Mouse (Mus musculus) MEL (cell line): ENCODE data around the gene Mtx1. TPM values are rescaled to one million over a fixed set of nuclear protein-coding genes. Genes with fewer than 3 reads are reported as not detected.
A peak's percentile ranks its signal among the peaks of the same experiment; 100 is the strongest.

Source experiments
- DNase-seq: peaks from one replicate; pipeline ENCODE4 v3.0.0; 2011; ENCODE audit warnings: low read depth, low spot score
- H3K27ac ChIP-seq: 2 replicates; pipeline ENCODE4 v1.5.1; 2012; ENCODE audit warnings: low read depth, mild to moderate bottlenecking, control low read depth, low read length, moderate library complexity; ENCODE audit not compliant: control insufficient read depth
- H3K27me3 ChIP-seq, 2 experiments: fragments of 150-350 bp in 1 of 2; sonication (generic) in 1 of 2; 2 replicates each; pipeline ENCODE4 v1.6.1; 2012; ENCODE audit warnings: low read length in 2 of 2, mild to moderate bottlenecking in 2 of 2, improper control_type of control experiment in 1 of 2, moderate library complexity in 1 of 2; ENCODE audit not compliant: insufficient read depth in 2 of 2, control insufficient read depth in 1 of 2
- H3K36me3 ChIP-seq, 2 experiments: 2 replicates each; pipeline ENCODE4 v1.6.1; 2012 to 2014; ENCODE audit warnings: low read length in 2 of 2, improper control_type of control experiment in 1 of 2, inconsistent platforms in 1 of 2, mild to moderate bottlenecking in 1 of 2; ENCODE audit not compliant: insufficient read depth in 2 of 2, control insufficient read depth in 1 of 2
- H3K4me1 ChIP-seq, 2 experiments: fragments of 150-350 bp in 1 of 2; sonication (generic) in 1 of 2; 2 replicates each; pipeline ENCODE4 v1.6.1; 2012; ENCODE audit warnings: low read length in 2 of 2, improper control_type of control experiment in 1 of 2, mild to moderate bottlenecking in 1 of 2; ENCODE audit not compliant: insufficient read depth in 2 of 2, control insufficient read depth in 1 of 2
- H3K4me3 ChIP-seq, 2 experiments: fragments of 150-350 bp in 1 of 2; sonication (generic) in 1 of 2; 2 replicates each; pipeline ENCODE4 v1.5.1; 2012; ENCODE audit warnings: low read depth in 2 of 2, low read length in 2 of 2, mild to moderate bottlenecking in 2 of 2, moderate library complexity in 2 of 2, control low read depth in 1 of 2, improper control_type of control experiment in 1 of 2; ENCODE audit not compliant: control insufficient read depth in 1 of 2, insufficient read depth in 1 of 2
- H3K79me2 ChIP-seq: 2 replicates; pipeline ENCODE4 v1.6.1; 2012; ENCODE audit warnings: mild to moderate bottlenecking, low read length, moderate library complexity; ENCODE audit not compliant: control insufficient read depth, poor library complexity, insufficient read depth
- H3K9ac ChIP-seq: 2 replicates; pipeline ENCODE4 v1.6.1; 2012; ENCODE audit warnings: low read depth, mild to moderate bottlenecking, control low read depth, low read length, moderate library complexity; ENCODE audit not compliant: control insufficient read depth, poor library complexity, severe bottlenecking
- H3K9me3 ChIP-seq: fragments of 150-350 bp; sonication (generic); replicated peaks from 2 replicates; pipeline ENCODE4 v1.6.1; 2012; ENCODE audit warnings: mild to moderate bottlenecking, low read length, improper control_type of control experiment, moderate library complexity; ENCODE audit not compliant: insufficient read depth
- BHLHE40 ChIP-seq: IDR thresholded peaks from 2 replicates; pipeline ENCODE4 v1.6.1; 2012; ENCODE audit warnings: low read depth, mild to moderate bottlenecking, inconsistent platforms, low read length, improper control_type of control experiment, borderline replicate concordance
- CTCF ChIP-seq, 3 experiments: IDR thresholded peaks in 2 of 3; conservative IDR thresholded peaks in 1 of 3; 2 replicates each; pipeline ENCODE4 v1.5.1; 2011 to 2012; ENCODE audit warnings: low read length in 3 of 3, low read depth in 2 of 3, mild to moderate bottlenecking in 2 of 3, improper control_type of control experiment in 1 of 3, inconsistent platforms in 1 of 3, mixed read lengths in 1 of 3, moderate library complexity in 1 of 3; ENCODE audit not compliant: control insufficient read depth in 1 of 3, insufficient read depth in 1 of 3, poor library complexity in 1 of 3, severe bottlenecking in 1 of 3
- ELF1 ChIP-seq: IDR thresholded peaks from 2 replicates; pipeline ENCODE4 v1.6.1; 2014; ENCODE audit warnings: low read depth, mild to moderate bottlenecking, inconsistent platforms, low read length, improper control_type of control experiment, moderate library complexity
- EP300 ChIP-seq, 2 experiments: IDR thresholded peaks; 2 replicates each; pipeline ENCODE4 v1.6.1; 2011; ENCODE audit warnings: improper control_type of control experiment in 2 of 2, low read length in 2 of 2, low read depth in 1 of 2, mild to moderate bottlenecking in 1 of 2
- ETS1 ChIP-seq: IDR thresholded peaks from 2 replicates; pipeline ENCODE4 v1.6.1; 2012; ENCODE audit warnings: low read depth, mild to moderate bottlenecking, inconsistent platforms, low read length, improper control_type of control experiment, moderate library complexity
- GATA1 ChIP-seq: IDR thresholded peaks from 2 replicates; pipeline ENCODE4 v1.6.1; 2011; ENCODE audit warnings: low read depth, low read length, improper control_type of control experiment
- MAX ChIP-seq: IDR thresholded peaks from 2 replicates; pipeline ENCODE4 v1.6.1; 2011; ENCODE audit warnings: low read length, improper control_type of control experiment
- MAZ ChIP-seq: IDR thresholded peaks from 2 replicates; pipeline ENCODE4 v1.6.1; 2012; ENCODE audit warnings: low read depth, mild to moderate bottlenecking, inconsistent platforms, low read length, improper control_type of control experiment
- MXI1 ChIP-seq: IDR thresholded peaks from 2 replicates; pipeline ENCODE4 v1.6.1; 2011; ENCODE audit warnings: mild to moderate bottlenecking, low read depth, low read length, improper control_type of control experiment
- MYC ChIP-seq: IDR thresholded peaks from 2 replicates; pipeline ENCODE4 v1.6.1; 2011; ENCODE audit warnings: low read depth, mild to moderate bottlenecking, low read length, improper control_type of control experiment, moderate library complexity
- POLR2A ChIP-seq, 2 experiments: IDR thresholded peaks; 2 replicates each; pipeline ENCODE4 v1.6.1; 2011 to 2012; ENCODE audit warnings: low read length in 2 of 2, mild to moderate bottlenecking in 2 of 2, control low read depth in 1 of 2, improper control_type of control experiment in 1 of 2, low read depth in 1 of 2, moderate library complexity in 1 of 2; ENCODE audit not compliant: control insufficient read depth in 1 of 2, insufficient read depth in 1 of 2, poor library complexity in 1 of 2
- POLR2AphosphoS2 ChIP-seq: IDR thresholded peaks from 2 replicates; pipeline ENCODE4 v1.6.1; 2011; ENCODE audit warnings: low read length, improper control_type of control experiment
- POLR2AphosphoS5 ChIP-seq: IDR thresholded peaks from 2 replicates; pipeline ENCODE4 v1.6.1; 2012; ENCODE audit warnings: low read depth, borderline replicate concordance, mild to moderate bottlenecking, inconsistent platforms, low read length, moderate library complexity, mixed read lengths
- RCOR1 ChIP-seq: IDR thresholded peaks from 2 replicates; pipeline ENCODE4 v1.6.1; 2012; ENCODE audit warnings: low read depth, mild to moderate bottlenecking, inconsistent platforms, low read length, improper control_type of control experiment
- SIN3A ChIP-seq: IDR thresholded peaks from 2 replicates; pipeline ENCODE4 v1.6.1; 2012; ENCODE audit warnings: low read length, improper control_type of control experiment, inconsistent platforms
- TAL1 ChIP-seq: IDR thresholded peaks from 2 replicates; pipeline ENCODE4 v1.6.1; 2012; ENCODE audit warnings: mild to moderate bottlenecking, inconsistent platforms, low read length, moderate library complexity, mixed read lengths
- TBP ChIP-seq: IDR thresholded peaks from 2 replicates; pipeline ENCODE4 v1.8.0; 2011; ENCODE audit warnings: low read depth, low read length, improper control_type of control experiment
- TCF12 ChIP-seq: IDR thresholded peaks from 2 replicates; pipeline ENCODE4 v1.6.1; 2014; ENCODE audit warnings: low read depth, mild to moderate bottlenecking, inconsistent platforms, low read length, improper control_type of control experiment, moderate library complexity
- USF1 ChIP-seq: IDR thresholded peaks from 2 replicates; pipeline ENCODE4 v1.6.1; 2014; ENCODE audit warnings: low read depth, mild to moderate bottlenecking, inconsistent platforms, low read length, improper control_type of control experiment, moderate library complexity
- ZC3H11A ChIP-seq: IDR thresholded peaks from 2 replicates; pipeline ENCODE4 v1.6.1; 2012; ENCODE audit warnings: low read depth, mild to moderate bottlenecking, inconsistent platforms, low read length, improper control_type of control experiment
- ZKSCAN1 ChIP-seq: IDR thresholded peaks from 2 replicates; pipeline ENCODE4 v1.6.1; 2012; ENCODE audit warnings: low read depth, mild to moderate bottlenecking, inconsistent platforms, low read length, improper control_type of control experiment, moderate library complexity
- polyA plus RNA-seq, 2 experiments: library from polyadenylated mRNA; stranded (reverse) in 1 of 2; unstranded in 1 of 2; fragments of >175 nt in 1 of 2; fragments of >200 nt in 1 of 2; gene quantifications; 2 replicates each; pipeline versions ENCODE4 v1.2.1 to v1.2.4; 2012; ENCODE audit warnings: low replicate concordance in 2 of 2, low read depth in 1 of 2; ENCODE audit not compliant: insufficient read length in 2 of 2, insufficient read depth in 1 of 2, missing spikeins in 1 of 2
- total RNA-seq: library from RNA; depleted of rRNA; stranded (reverse); fragments of 300-350 nt; gene quantifications from 2 replicates; pipeline ENCODE4 v1.2.3, GENCODE M21; 2012

Mtx1 gene
- total and polyA plus RNA-seq, 3 experiments: 314 to 369 TPM; not detected in 1

DNA sequence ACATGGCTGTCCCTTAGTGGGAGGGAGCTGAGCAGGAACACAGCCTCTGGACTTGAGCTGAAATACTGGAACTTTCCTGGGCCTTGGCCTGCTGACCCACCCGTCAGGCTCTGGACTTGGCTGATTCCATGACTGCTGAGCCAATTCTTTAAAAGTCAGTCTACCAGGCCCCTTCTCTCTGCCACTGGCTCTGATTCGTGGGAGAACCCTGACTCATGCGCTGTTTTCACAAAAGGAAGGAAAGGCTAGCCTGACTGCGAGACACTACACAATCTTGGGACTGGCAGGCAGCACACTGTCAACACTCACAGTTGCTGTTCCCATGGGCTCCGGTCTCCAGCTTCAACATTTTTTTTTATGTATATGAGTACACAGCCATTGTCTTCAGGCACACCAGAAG is 29.3 kb upstream of the Mtx1 start (continued):
- no peak for TF ChIP-seq ZC3H11A
- TF ChIP-seq, all 39 proteins: peak for 0

DNA sequence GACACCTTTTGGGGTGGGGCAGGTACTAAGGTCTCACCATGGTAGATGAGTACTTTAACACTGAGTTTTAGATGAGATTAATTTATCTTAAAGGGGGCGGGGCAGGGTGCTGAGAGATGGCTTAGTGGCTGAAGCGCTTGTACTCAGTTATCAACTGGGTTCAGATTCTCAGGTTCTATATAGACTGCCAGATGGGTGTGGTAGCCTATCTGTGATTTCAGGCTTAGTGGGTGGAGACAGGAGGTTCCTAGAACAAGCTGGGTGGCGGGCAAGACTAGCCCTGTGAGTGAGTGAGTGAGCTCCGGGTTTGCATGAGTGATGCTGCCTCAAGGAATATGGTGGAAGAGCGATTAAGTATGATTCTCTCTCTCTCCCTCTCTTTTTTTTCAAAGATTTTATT is 28.1 kb upstream of the Mtx1 start:
- peaks cover 0 to 20% of the 10 kb centered on the region in 2 experiments; a peak in 2 of 4 replicates for H3K36me3 ChIP-seq
- H3K27ac ChIP-seq: no peak overlapping the region
- no peaks in the 10 kb centered on the region for H3K79me2 ChIP-seq
- H3K27me3 ChIP-seq: peaks cover 29% of the 10 kb centered on the region in 2 experiments
- no peak overlapping the region for H3K9ac ChIP-seq
- H3K4me3 ChIP-seq: no peak overlapping the region
- no peak for TF ChIP-seq TBP
- 0 out of 2 replicates have a peak, but pooled peaks have one; percentile 51 for TF ChIP-seq MYC
- peak; percentile 24; the same call in 1 of the 2 replicates for TF ChIP-seq TCF12
- TF ChIP-seq GATA1: peak; percentile 27; the same call in 1 of the 2 replicates
- TF ChIP-seq POLR2AphosphoS2: no peak
- TF ChIP-seq EP300 (IDR thresholded peaks at IDR 0.05; ENCODE audit: low read depth in 1 of 2, low read length in 2 of 2): peak in 1 of 2 experiments; percentile 36; a peak in 1 of 4 replicates
- no peak for TF ChIP-seq ZKSCAN1
- peak; percentile 40; the same call in 1 of the 2 replicates for TF ChIP-seq TAL1
- TF ChIP-seq RCOR1: peak; percentile 88
- no peak for TF ChIP-seq POLR2AphosphoS5
- no peaks in the 10 kb centered on the region for H3K9me3 ChIP-seq
- peak; percentile 74 for DNase-seq
- peaks cover 5 to 23% of the 10 kb centered on the region in 2 experiments; a peak in 3 of 4 replicates for H3K4me1 ChIP-seq

DNA sequence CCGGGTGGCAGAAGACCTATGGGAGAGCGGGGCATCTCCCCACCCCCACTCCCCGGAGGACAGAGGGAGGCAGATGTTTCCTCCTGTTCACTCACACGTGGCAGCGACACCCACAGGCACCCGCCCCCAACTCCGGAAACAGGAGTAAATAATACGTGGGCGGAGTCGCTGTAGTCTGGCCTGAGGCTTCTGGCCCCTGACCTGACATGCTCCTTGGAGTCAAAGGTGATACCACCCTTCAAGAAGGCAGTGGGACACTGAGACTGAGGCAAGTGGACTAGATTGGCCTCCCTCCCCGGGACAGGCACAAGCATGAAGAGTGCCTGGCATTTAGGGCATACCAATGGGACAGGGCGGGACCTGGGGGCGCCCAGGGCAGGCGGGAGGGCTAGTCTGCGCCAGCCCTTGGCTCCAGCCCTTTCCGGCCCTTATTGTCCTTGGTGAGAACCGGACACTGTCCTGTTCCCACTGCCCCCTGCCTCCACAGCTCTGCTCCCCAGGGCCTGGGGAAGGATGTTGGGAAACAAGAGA is 24.5 kb upstream of the Mtx1 start:
- H3K4me1 ChIP-seq: peaks cover 15 to 31% of the 10 kb centered on the region in 2 experiments; a peak in 3 of 4 replicates
- peak; percentile 68 for DNase-seq
- no peak overlapping the region for H3K27ac ChIP-seq
- TF ChIP-seq TCF12 (peak; percentile 43; the same call in 1 of the 2 replicates), MAZ (no peak), BHLHE40 (peak; percentile 69; the same call in 1 of the 2 replicates), ETS1 (peak; percentile 47), CTCF (IDR thresholded peaks at IDR 0.05 in 2 of 3, conservative IDR thresholded peaks at IDR 0.05 in 1 of 3; ENCODE audit: control insufficient read depth in 1 of 3, insufficient read depth in 1 of 3, low read depth in 2 of 3, low read length in 3 of 3, poor library complexity in 1 of 3, severe bottlenecking in 1 of 3) (peak in 2 of 3 experiments; percentile 4 to 13; a peak in 2 of 6 replicates), USF1 (peak; percentile 50; the same call in 1 of the 2 replicates), ELF1 (0 out of 2 replicates have a peak, but pooled peaks have one; percentile 14), MYC (peak; percentile 89), EP300 (IDR thresholded peaks at IDR 0.05; ENCODE audit: low read depth in 1 of 2, low read length in 2 of 2) (peak; percentile 15 to 50; a peak in 2 of 4 replicates), TBP (no peak), MAX (peak; percentile 84), MXI1 (peak; percentile 95), POLR2A (IDR thresholded peaks at IDR 0.05; ENCODE audit: control insufficient read depth in 1 of 2, insufficient read depth in 1 of 2, low read depth in 1 of 2, low read length in 2 of 2, poor library complexity in 1 of 2) (no peak), SIN3A (peak; percentile 81)
- peak overlapping the region; percentile 3; the same call in 1 of the 2 replicates for H3K9ac ChIP-seq
- no peak overlapping the region for H3K4me3 ChIP-seq
- H3K27me3 ChIP-seq: peaks cover 0 to 4% of the 10 kb centered on the region in 2 experiments; a peak in 3 of 4 replicates
- peaks cover 7 to 31% of the 10 kb centered on the region in 2 experiments; a peak in 3 of 4 replicates for H3K36me3 ChIP-seq
- H3K79me2 ChIP-seq: peaks cover 11% of the 10 kb centered on the region
- no peaks in the 10 kb centered on the region for H3K9me3 ChIP-seq
